Mouse (Mus musculus) thymus, adult 18-20 months (tissue): ENCODE measurements around the gene Hoxb6.

Source experiments
- DNase-seq, 2 experiments: peaks; one replicate each; pipeline ENCODE4 v3.0.0; 2022; ENCODE audit warnings: mixed read lengths in 2 of 2

Hoxb6 gene

GRCm38 (mm10) chr11:96301837-96302236, 9.6 kb downstream of the Hoxb6 start:
- no peak for DNase-seq

- DNase-seq: no peak
These were observed 10.3 kb downstream of the Hoxb6 start for GRCm38 (mm10) chr11:96302381-96303150.

- peak in 1 of 2 experiments; percentile 28 for DNase-seq
These were observed 11.1 kb downstream of the Hoxb6 start, which contains the start of gene Hoxb5 for GRCm38 (mm10) chr11:96303151-96304099. TSS of gene Hoxb5 (plus strand) at chr11:96303336.

GRCm38 (mm10) chr11:96304381-96305195, 12.3 kb downstream of the Hoxb6 start:
- DNase-seq: no peak

GRCm38 (mm10) chr11:96305505-96306182, 13.4 kb downstream of the Hoxb6 start:
- no peak for DNase-seq

GRCm38 (mm10) chr11:96306183-96306907, 14.1 kb downstream of the Hoxb6 start:
- no peak for DNase-seq

GRCm38 (mm10) chr11:96306908-96307269, 14.6 kb downstream of the Hoxb6 start:
- no peak for DNase-seq

- no peak for DNase-seq
These were observed 16.5 kb downstream of the Hoxb6 start for GRCm38 (mm10) chr11:96308763-96309162.

- DNase-seq: no peak
These were observed 17.0 kb downstream of the Hoxb6 start for GRCm38 (mm10) chr11:96309288-96309687.

GRCm38 (mm10) chr11:96310183-96310938, 18.1 kb downstream of the Hoxb6 start:
- DNase-seq: no peak

- DNase-seq: no peak
These were observed 18.8 kb downstream of the Hoxb6 start for GRCm38 (mm10) chr11:96311097-96311496.

- DNase-seq: peak in 1 of 2 experiments; percentile 38
These were observed 19.5 kb downstream of the Hoxb6 start for GRCm38 (mm10) chr11:96311520-96312417.

GRCm38 (mm10) chr11:96313134-96313533, 20.9 kb downstream of the Hoxb6 start:
- DNase-seq: no peak

- no peak for DNase-seq
These were observed 21.6 kb downstream of the Hoxb6 start for GRCm38 (mm10) chr11:96313806-96314428.

- no peak for DNase-seq
These were observed 22.5 kb downstream of the Hoxb6 start for GRCm38 (mm10) chr11:96314671-96315343.

- no peak for DNase-seq
These were observed 23.0 kb downstream of the Hoxb6 start for GRCm38 (mm10) chr11:96315344-96315681.

GRCm38 (mm10) chr11:96316696-96317607, 24.7 kb downstream of the Hoxb6 start:
- no peak for DNase-seq
